Mouse (Mus musculus) layer of hippocampus, adult 2 months (tissue): ENCODE results near the gene Trak1. TPM values are rescaled to one million over a fixed set of nuclear protein-coding genes. Genes with fewer than 3 reads are reported as not detected.

Experiments
- DNase-seq, 2 experiments: peaks; one replicate each; pipeline ENCODE4 v3.0.0; 2022; ENCODE audit warnings: low spot score in 2 of 2
- H3K27ac ChIP-seq: fragments of 200-600 bp; 2 replicates; pipeline ENCODE4 v1.8.1; 2022
- H3K4me3 ChIP-seq: fragments of 200-600 bp; 2 replicates; pipeline ENCODE4 v1.8.1; 2022; ENCODE audit warnings: mild to moderate bottlenecking
- CTCF ChIP-seq: fragments of 200-600 bp; conservative IDR thresholded peaks from 2 replicates; pipeline ENCODE4 v1.8.1; 2022; ENCODE audit warnings: antibody characterized with exemption, mild to moderate bottlenecking, moderate library complexity
- total RNA-seq, 2 experiments: library from RNA; stranded (reverse); gene quantifications; 2 replicates each; pipeline ENCODE4 v1.2.3; 2021

Trak1 gene
- total RNA-seq, 2 experiments from 2014 or later, result 255 to 260 TPM

GRCm38 (mm10) chr9:121347981-121348380, 50.7 kb downstream of the Trak1 start:
- Histone ChIP-seq H3K27ac (peak overlapping the region; percentile 87), H3K4me3 (no peak overlapping the region)
- TF ChIP-seq CTCF, result no peak
- peak; percentile 51 to 58 for DNase-seq

GRCm38 (mm10) chr9:121348476-121348875, 51.2 kb downstream of the Trak1 start:
- Histone ChIP-seq H3K4me3 (no peak overlapping the region), H3K27ac (peak overlapping the region; percentile 87)
- DNase-seq, result no peak
- TF ChIP-seq CTCF, result no peak

- no peak for TF ChIP-seq CTCF
- Histone ChIP-seq H3K27ac (peak overlapping the region; percentile 87), H3K4me3 (no peak overlapping the region)
- DNase-seq, result no peak
These were observed 51.8 kb downstream of the Trak1 start for GRCm38 (mm10) chr9:121349111-121349510.

- no peak for DNase-seq
- peak overlapping the region; percentile 69; the same call in 1 of the 2 replicates for H3K27ac ChIP-seq
- no peak overlapping the region for H3K4me3 ChIP-seq
- TF ChIP-seq CTCF, result no peak
These were observed 53.3 kb downstream of the Trak1 start for GRCm38 (mm10) chr9:121350601-121351000.

GRCm38 (mm10) chr9:121351388-121352078, 54.2 kb downstream of the Trak1 start:
- peak overlapping the region; percentile 69; the same call in 1 of the 2 replicates for H3K27ac ChIP-seq
- no peak overlapping the region for H3K4me3 ChIP-seq
- no peak for DNase-seq
- no peak for TF ChIP-seq CTCF

- no peak for DNase-seq
- peak; percentile 79 for TF ChIP-seq CTCF
- H3K27ac ChIP-seq, result peak overlapping the region; percentile 69; the same call in 1 of the 2 replicates
- no peak overlapping the region for H3K4me3 ChIP-seq
These were observed 54.9 kb downstream of the Trak1 start for GRCm38 (mm10) chr9:121352131-121352606.

- no peak for DNase-seq
- no peak overlapping the region for H3K4me3 ChIP-seq
- TF ChIP-seq CTCF, result no peak
- H3K27ac ChIP-seq, result 0 out of 2 replicates have a peak overlapping the region, but pooled peaks have one; percentile 39
These were observed 55.4 kb downstream of the Trak1 start for GRCm38 (mm10) chr9:121352726-121353125.

GRCm38 (mm10) chr9:121354792-121355390, 57.6 kb downstream of the Trak1 start:
- DNase-seq, result peak in 1 of 2 experiments; percentile 50
- no peak overlapping the region; the same call in 1 of the 2 replicates for H3K4me3 ChIP-seq
- TF ChIP-seq CTCF, result peak; percentile 77
- peak overlapping the region; percentile 95 for H3K27ac ChIP-seq

- peak overlapping the region; percentile 27; the same call in 1 of the 2 replicates for H3K4me3 ChIP-seq
These were observed 58.3 kb downstream of the Trak1 start for GRCm38 (mm10) chr9:121355431-121356141.

GRCm38 (mm10) chr9:121357102-121357501, 59.8 kb downstream of the Trak1 start:
- Histone ChIP-seq H3K27ac (peak overlapping the region; percentile 95; the same call in 1 of the 2 replicates), H3K4me3 (no peak overlapping the region)
- TF ChIP-seq CTCF, result no peak
- no peak for DNase-seq

More at GRCm38 (mm10) chr9:121355431-121356141, 58.3 kb downstream of the Trak1 start:
- peak; percentile 66 to 86 for DNase-seq
- H3K27ac ChIP-seq, result peak overlapping the region; percentile 95
- peak; percentile 38 for TF ChIP-seq CTCF

- TF ChIP-seq CTCF, result no peak
- H3K4me3 ChIP-seq, result no peak overlapping the region
- no peak for DNase-seq
- peak overlapping the region; percentile 78 for H3K27ac ChIP-seq
These were observed 60.4 kb downstream of the Trak1 start for GRCm38 (mm10) chr9:121357582-121358275.

- Histone ChIP-seq H3K4me3 (no peak overlapping the region), H3K27ac (peak overlapping the region; percentile 78)
- DNase-seq, result no peak
- no peak for TF ChIP-seq CTCF
These were observed 61.1 kb downstream of the Trak1 start for GRCm38 (mm10) chr9:121358418-121358817.
